Mouse (Mus musculus): ENCODE results near the gene Rerg. TPM values are rescaled to one million over a fixed set of nuclear protein-coding genes. Genes with fewer than 3 reads are reported as not detected.

Gene Rerg
- not detected for polyA plus RNA-seq (2017; shearing (Covaris generic))

DNA sequence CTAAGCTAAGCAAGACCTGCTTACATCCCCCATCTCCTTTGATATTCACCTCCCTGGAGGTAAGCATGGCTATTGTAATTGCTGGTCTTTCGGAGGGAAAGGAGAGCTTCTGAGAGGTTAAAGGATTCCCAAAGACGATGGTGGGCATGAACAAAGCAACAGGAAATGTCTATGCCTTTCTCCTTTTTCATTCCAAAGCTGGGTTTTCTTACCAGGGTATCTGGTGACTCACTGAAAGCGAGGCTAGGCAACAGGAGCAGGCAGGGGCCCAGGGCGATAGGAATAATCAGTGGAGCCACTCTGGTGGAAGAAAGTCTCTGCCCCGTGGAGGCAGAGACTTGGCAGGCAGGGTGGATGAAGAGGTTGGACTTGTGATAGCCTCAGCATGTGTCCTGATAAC, at the start of gene Rerg:
TSS of gene Rerg (minus strand) at position 272 of the 400 bp plus-strand sequence.

Other genes with a start within 250 kb of the Rerg start
- gene Erp27, start 248.3 kb downstream of the Rerg start, polyA plus RNA-seq (2017; shearing (Covaris generic)): 1.6 TPM
- 0.51 TPM for gene Pde6h, start 246.7 kb downstream of the Rerg start, polyA plus RNA-seq (2017; shearing (Covaris generic))
- 1,327 TPM for gene Arhgdib, start 228.6 kb downstream of the Rerg start, polyA plus RNA-seq (2017; shearing (Covaris generic))
- gene Ptpro, start 81.8 kb upstream of the Rerg start, polyA plus RNA-seq (2017; shearing (Covaris generic)): not detected

Measured in effector memory CD4-positive, alpha-beta T cell, adult 5 months (primary cell).